Mouse (Mus musculus) macrophage (primary cell): ENCODE results near the gene Nrsn2. TPM values are rescaled to one million over a fixed set of nuclear protein-coding genes. Genes with fewer than 3 reads are reported as not detected.
"Not testable (repeated sequence)": the region's sequence is repeated elsewhere in the genome, so short reads cannot be mapped to it uniquely, and the experiment has no call there.

ENCODE experiments used
- H3K27ac ChIP-seq: fragments of 350-480 bp; formaldehyde crosslinking; 2 replicates; pipeline ENCODE4 v1.9.0; 2021
- H3K36me3 ChIP-seq: fragments of 350-480 bp; formaldehyde crosslinking; 2 replicates; pipeline ENCODE4 v1.9.0; 2021; ENCODE audit errors: inconsistent target
- H3K4me3 ChIP-seq: fragments of 350-480 bp; formaldehyde crosslinking; 2 replicates; pipeline ENCODE4 v1.9.0; 2021; ENCODE audit errors: inconsistent target
- H3K79me2 ChIP-seq: fragments of 350-480 bp; formaldehyde crosslinking; 2 replicates; pipeline ENCODE4 v1.9.0; 2021; ENCODE audit errors: inconsistent target
- WGBS: methylation state at CpG from one replicate; pipeline ENCODE4 v1.1.7; 2026; ENCODE audit warnings: inconsistent platforms; ENCODE audit not compliant: missing documents; 5-methylcytosine and 5-hydroxymethylcytosine counted together
- polyA plus RNA-seq: library from polyadenylated mRNA; stranded (reverse); fragments of 250-400 nt; gene quantifications from 3 replicates; pipeline ENCODE4 v1.2.4, GENCODE M21; 2018; ENCODE audit warnings: inconsistent platforms

Gene Nrsn2
- polyA plus RNA-seq, 1 experiment from 2014 or later, result not detected

GRCm38 (mm10) chr2:152363245-152364147 is 12.9 kb downstream of the Nrsn2 start:
- Histone ChIP-seq H3K79me2 (no peaks in the 10 kb centered on the region), H3K4me3 (no peak overlapping the region), H3K27ac (no peak overlapping the region), H3K36me3 (no peaks in the 10 kb centered on the region)
- 9% methylated on average over 16 of the region's 17 CpGs for WGBS

GRCm38 (mm10) chr2:152361193-152361592 is 15.2 kb downstream of the Nrsn2 start:
- no peak overlapping the region for H3K4me3 ChIP-seq

GRCm38 (mm10) chr2:152360271-152360775 is 16.1 kb downstream of the Nrsn2 start:
- WGBS, result 8% methylated on average over 7 of the region's 7 CpGs
- Histone ChIP-seq H3K4me3 (no peak overlapping the region), H3K27ac (no peak overlapping the region), H3K79me2 (no peaks in the 10 kb centered on the region), H3K36me3 (no peaks in the 10 kb centered on the region)

More at GRCm38 (mm10) chr2:152361193-152361592, 15.2 kb downstream of the Nrsn2 start:
- no peaks in the 10 kb centered on the region for H3K79me2 ChIP-seq
- WGBS, result 89% methylated on average over 8 of the region's 8 CpGs
- H3K27ac ChIP-seq, result no peak overlapping the region
- H3K36me3 ChIP-seq, result no peaks in the 10 kb centered on the region

GRCm38 (mm10) chr2:152359616-152360015 is 16.8 kb downstream of the Nrsn2 start:
- 53% methylated on average over 3 of the region's 5 CpGs for WGBS
- H3K36me3 ChIP-seq, result no peaks in the 10 kb centered on the region
- H3K27ac ChIP-seq, result no peak overlapping the region
- no peak overlapping the region for H3K4me3 ChIP-seq
- no peaks in the 10 kb centered on the region for H3K79me2 ChIP-seq

GRCm38 (mm10) chr2:152358977-152359376 is 17.5 kb downstream of the Nrsn2 start:
- not testable (repeated sequence) for H3K36me3 ChIP-seq, H3K4me3 ChIP-seq, H3K27ac ChIP-seq, H3K79me2 ChIP-seq
- WGBS, result 91% methylated on average over 5 of the region's 5 CpGs

GRCm38 (mm10) chr2:152357254-152357653 is 19.2 kb downstream of the Nrsn2 start:
- 90% methylated on average over 3 of the region's 3 CpGs for WGBS
- H3K4me3 ChIP-seq, result no peak overlapping the region

GRCm38 (mm10) chr2:152349842-152350540 is 26.4 kb downstream of the Nrsn2 start:
- Histone ChIP-seq H3K36me3 (no peaks in the 10 kb centered on the region), H3K27ac (no peak overlapping the region), H3K79me2 (no peaks in the 10 kb centered on the region), H3K4me3 (no peak overlapping the region)
- 88% methylated on average over 4 of the region's 8 CpGs for WGBS

More at GRCm38 (mm10) chr2:152357254-152357653, 19.2 kb downstream of the Nrsn2 start:
- Histone ChIP-seq H3K27ac (no peak overlapping the region), H3K79me2 (no peaks in the 10 kb centered on the region), H3K36me3 (no peaks in the 10 kb centered on the region)

GRCm38 (mm10) chr2:152349205-152349604 is 27.2 kb downstream of the Nrsn2 start:
- no peak overlapping the region for H3K27ac ChIP-seq
- H3K79me2 ChIP-seq, result no peaks in the 10 kb centered on the region
- H3K36me3 ChIP-seq, result no peaks in the 10 kb centered on the region
- H3K4me3 ChIP-seq, result no peak overlapping the region
- 79% methylated on average over 6 of the region's 6 CpGs for WGBS

- no peak overlapping the region for H3K27ac ChIP-seq
- H3K36me3 ChIP-seq, result no peaks in the 10 kb centered on the region
- H3K4me3 ChIP-seq, result no peak overlapping the region
- H3K79me2 ChIP-seq, result no peaks in the 10 kb centered on the region
- WGBS, result 84% methylated on average over 2 of the region's 2 CpGs
These were observed 28.7 kb downstream of the Nrsn2 start for GRCm38 (mm10) chr2:152347722-152348121.

- no peaks in the 10 kb centered on the region for H3K36me3 ChIP-seq
- H3K27ac ChIP-seq, result no peak overlapping the region
- H3K79me2 ChIP-seq, result no peaks in the 10 kb centered on the region
- no peak overlapping the region for H3K4me3 ChIP-seq
- 48% methylated on average over 9 of the region's 9 CpGs for WGBS
These were observed 29.5 kb downstream of the Nrsn2 start for GRCm38 (mm10) chr2:152346776-152347465.

- Histone ChIP-seq H3K4me3 (no peak overlapping the region), H3K79me2 (no peaks in the 10 kb centered on the region), H3K27ac (no peak overlapping the region), H3K36me3 (no peaks in the 10 kb centered on the region)
- WGBS, result 97% methylated on average over 6 of the region's 6 CpGs
These were observed 31.0 kb downstream of the Nrsn2 start for GRCm38 (mm10) chr2:152345393-152345792.

GRCm38 (mm10) chr2:152344909-152345308 is 31.5 kb downstream of the Nrsn2 start:
- Histone ChIP-seq H3K27ac (0 out of 2 replicates have a peak overlapping the region, but pooled peaks have one; percentile 49), H3K36me3 (no peaks in the 10 kb centered on the region), H3K79me2 (no peaks in the 10 kb centered on the region), H3K4me3 (no peak overlapping the region)
- 90% methylated on average over 5 of the region's 5 CpGs for WGBS

- 19% methylated on average over 10 of the region's 10 CpGs for WGBS
- no peaks in the 10 kb centered on the region for H3K79me2 ChIP-seq
- H3K4me3 ChIP-seq, result peak overlapping the region; percentile 44
- H3K36me3 ChIP-seq, result no peaks in the 10 kb centered on the region
- H3K27ac ChIP-seq, result peak overlapping the region; percentile 49
These were observed 32.1 kb downstream of the Nrsn2 start for GRCm38 (mm10) chr2:152344361-152344760.
